Mouse (Mus musculus) bone marrow macrophage, adult 2 months (primary cell): ENCODE data around the gene Keap1.

ENCODE experiments used
- CTCF ChIP-seq: IDR thresholded peaks from 2 replicates; pipeline ENCODE4 v1.5.1; 2012; ENCODE audit warnings: low read depth, mild to moderate bottlenecking, low read length, moderate library complexity
- POLR2A ChIP-seq: IDR thresholded peaks from 2 replicates; pipeline ENCODE4 v1.6.1; 2012; ENCODE audit warnings: mild to moderate bottlenecking, low read depth, low read length, borderline replicate concordance

GRCm38 (mm10) chr9:21210821-21211220 lies 28.3 kb downstream of the Keap1 start:
- TF ChIP-seq POLR2A (no peak), CTCF (no peak)
